Mouse (Mus musculus): ENCODE measurements around the gene Hand1.
A peak's percentile ranks its signal among the peaks of the same experiment; 100 is the strongest.
"Not testable (repeated sequence)": the region's sequence is repeated elsewhere in the genome, so short reads cannot be mapped to it uniquely, and the experiment has no call there.

Hand1 gene

GRCm38 (mm10) chr11:57832552-57833201 lies at the start of gene Hand1:
Hand1 (minus strand) TSS chr11:57832818.
- DNase-seq (ENCODE audit: low spot score) = peak; percentile 14

- no peak for DNase-seq (ENCODE audit: low spot score)
Observed at GRCm38 (mm10) chr11:57876157-57876556, 43.5 kb upstream of the Hand1 start.

- no peak for DNase-seq (ENCODE audit: low spot score)
Observed at GRCm38 (mm10) chr11:57873014-57873413, 40.4 kb upstream of the Hand1 start.

- DNase-seq (ENCODE audit: low spot score) = peak; percentile 76
Observed at GRCm38 (mm10) chr11:57868753-57869460, 36.3 kb upstream of the Hand1 start.

- no peak for DNase-seq (ENCODE audit: low spot score)
Observed at GRCm38 (mm10) chr11:57866466-57866865, 33.8 kb upstream of the Hand1 start.

- DNase-seq (ENCODE audit: low spot score) = no peak
Observed at GRCm38 (mm10) chr11:57864577-57864976, 32.0 kb upstream of the Hand1 start.

- DNase-seq (ENCODE audit: low spot score) = no peak
Observed at GRCm38 (mm10) chr11:57862088-57862487, 29.5 kb upstream of the Hand1 start.

- DNase-seq (ENCODE audit: low spot score) = no peak
Observed at GRCm38 (mm10) chr11:57857709-57858108, 25.1 kb upstream of the Hand1 start.

- no peak for DNase-seq (ENCODE audit: low spot score)
Observed at GRCm38 (mm10) chr11:57853571-57853970, 21.0 kb upstream of the Hand1 start.

GRCm38 (mm10) chr11:57850931-57851330 lies 18.3 kb upstream of the Hand1 start:
- DNase-seq (ENCODE audit: low spot score) = no peak

GRCm38 (mm10) chr11:57850298-57850697 lies 17.7 kb upstream of the Hand1 start:
- no peak for DNase-seq (ENCODE audit: low spot score)

GRCm38 (mm10) chr11:57847396-57847795 lies 14.8 kb upstream of the Hand1 start:
- DNase-seq (ENCODE audit: low spot score) = no peak

GRCm38 (mm10) chr11:57846421-57847363 lies 14.1 kb upstream of the Hand1 start:
- DNase-seq (ENCODE audit: low spot score) = not testable (repeated sequence)

GRCm38 (mm10) chr11:57841391-57841790 lies 8.8 kb upstream of the Hand1 start:
- peak; percentile 18 for DNase-seq (ENCODE audit: low spot score)

- peak; percentile 30 for DNase-seq (ENCODE audit: low spot score)
Observed at GRCm38 (mm10) chr11:57840986-57841385, 8.4 kb upstream of the Hand1 start.

- DNase-seq (ENCODE audit: low spot score) = peak; percentile 19
Observed at GRCm38 (mm10) chr11:57837861-57838680, 5.5 kb upstream of the Hand1 start.

GRCm38 (mm10) chr11:57836872-57837680 lies 4.5 kb upstream of the Hand1 start:
- peak; percentile 23 for DNase-seq (ENCODE audit: low spot score)

- peak; percentile 7 for DNase-seq (ENCODE audit: low spot score)
Observed at GRCm38 (mm10) chr11:57836401-57836800, 3.8 kb upstream of the Hand1 start.

- no peak for DNase-seq (ENCODE audit: low spot score)
Observed at GRCm38 (mm10) chr11:57835931-57836330, 3.3 kb upstream of the Hand1 start.

GRCm38 (mm10) chr11:57835331-57835730 lies 2.7 kb upstream of the Hand1 start:
- DNase-seq (ENCODE audit: low spot score) = no peak

- DNase-seq (ENCODE audit: low spot score) = peak; percentile 10
Observed at GRCm38 (mm10) chr11:57834031-57834430, 1.4 kb upstream of the Hand1 start.

Data from retina, embryonic 14.5 days (tissue).